ENCODE assay signal across 9 mouse cellular contexts in genomic region chr9:78879955-78880642, GRCm38 (mm10).
DNase-seq lines count a peak whose midpoint lies in the region; ATAC-seq lines count a peak whose summit lies in the region.
"Had no signal": no experiment of that assay in that cellular context is flagged by ENCODE, and none has a peak within 500 bp of the region (broad histone marks: within the 10 kb centered on the region; RNA-seq: fewer than 3 reads in every experiment).

No protein-coding gene starts in this region.

- peak; percentile 75 for DNase-seq in brain, embryonic 18.5 days (ENCODE audit: low read depth, low spot score)
- DNase-seq in cerebellum, adult 9-10 months, result peak; percentile 71
- DNase-seq in frontal cortex, adult 2 months (ENCODE audit: extremely low spot score in 1 of 2, low spot score in 1 of 2), result peak; percentile 28 to 61
- peak; percentile 3 to 60 for DNase-seq in left cerebral cortex, adult 8-10 months (ENCODE audit: low spot score in 2 of 2)
- DNase-seq in gastrocnemius, postnatal 10 days, result no peak

- H3K4me2 ChIP-seq in neural tube, embryonic 13.5 days, result no peak overlapping the region
- H3K4me2 ChIP-seq: heart, embryonic 15.5 days had no signal

- H3K4me1 ChIP-seq in neural tube, embryonic 13.5 days (replicated peaks), result peaks cover 17% of the 10 kb centered on the region
- H3K4me1 ChIP-seq: heart, embryonic 15.5 days had no signal

- H3K36me3 ChIP-seq in neural tube, embryonic 13.5 days, result no peaks in the 10 kb centered on the region
- H3K36me3 ChIP-seq: heart, embryonic 15.5 days had no signal

- 27% methylated on average over 6 of the region's 6 CpGs for WGBS in neural tube, embryonic 13.5 days

- H3K4me3 ChIP-seq in neural tube, embryonic 13.5 days, result no peak overlapping the region
- H3K4me3 ChIP-seq: heart, embryonic 15.5 days had no signal

- no peaks in the 10 kb centered on the region for H3K27me3 ChIP-seq in neural tube, embryonic 13.5 days
- H3K27me3 ChIP-seq: heart, embryonic 15.5 days had no signal

- ATAC-seq in neural tube, embryonic 13.5 days (ENCODE audit: low read depth), result peak; percentile 83
- no peak for ATAC-seq in erythroid progenitor cell, adult 5-6 weeks (replicated peaks; ENCODE audit: low FRiP score, poor library complexity, severe bottlenecking)
- ATAC-seq in megakaryocyte progenitor cell, adult 5-6 weeks (replicated peaks; ENCODE audit: poor library complexity), result no peak

- peak overlapping the region; percentile 34; the same call in 1 of the 2 replicates for H3K27ac ChIP-seq in neural tube, embryonic 13.5 days (replicated peaks)
- H3K27ac ChIP-seq: heart, embryonic 15.5 days had no signal

- H3K9me3 ChIP-seq in neural tube, embryonic 13.5 days, result no peaks in the 10 kb centered on the region
- H3K9me3 ChIP-seq: heart, embryonic 15.5 days had no signal

- H3K9ac ChIP-seq in neural tube, embryonic 13.5 days, result no peak overlapping the region
- H3K9ac ChIP-seq: heart, embryonic 15.5 days had no signal
